Mouse (Mus musculus) liver, embryonic 14.5 days (tissue): ENCODE data around the gene Nlrp5.
"Not testable (repeated sequence)": the region's sequence is repeated elsewhere in the genome, so short reads cannot be mapped to it uniquely, and the experiment has no call there.

Experiments
- CTCF ChIP-seq: IDR thresholded peaks from 2 replicates; pipeline ENCODE4 v1.5.1; 2016; ENCODE audit warnings: antibody characterized with exemption, low read depth, control low read depth
- EP300 ChIP-seq: IDR thresholded peaks from 2 replicates; pipeline ENCODE4 v1.6.1; 2016; ENCODE audit warnings: antibody characterized with exemption, low read depth

DNA sequence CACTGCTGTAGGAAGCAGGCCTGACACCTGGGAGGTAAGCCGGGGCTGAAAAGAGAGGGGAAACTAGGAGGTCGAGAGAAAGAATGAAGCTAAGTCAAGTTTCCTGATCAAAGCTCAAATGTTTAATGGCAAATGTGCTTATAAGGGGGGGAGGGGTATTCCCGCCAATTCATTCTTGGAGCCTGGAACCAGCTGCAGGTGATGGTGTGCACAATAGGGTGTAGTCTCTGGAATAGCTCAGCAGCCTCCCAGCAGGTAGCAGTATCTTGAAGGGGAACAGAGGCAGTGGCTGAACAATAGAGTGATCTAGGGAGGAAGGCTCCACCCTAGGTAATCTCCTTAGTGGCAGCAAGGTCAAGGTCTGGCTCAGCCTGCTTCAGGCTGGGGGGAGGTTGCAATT is 84.5 kb downstream of the Nlrp5 start:
- TF ChIP-seq CTCF, EP300: not testable (repeated sequence)
